Mouse (Mus musculus) kidney, adult 2 months (tissue): ENCODE measurements around the gene Wdr49. TPM values are rescaled to one million over a fixed set of nuclear protein-coding genes. Genes with fewer than 3 reads are reported as not detected.
"Not testable (repeated sequence)": the region's sequence is repeated elsewhere in the genome, so short reads cannot be mapped to it uniquely, and the experiment has no call there.

Experiments used
- DNase-seq: peaks from one replicate; pipeline ENCODE4 v3.0.0; 2021
- H3K27ac ChIP-seq: fragments of 200-500 bp; 2 replicates; pipeline ENCODE4 v1.5.1; 2012; ENCODE audit warnings: low read depth, low read length, control low read depth, inconsistent platforms; ENCODE audit not compliant: insufficient read depth
- H3K27me3 ChIP-seq: fragments of 200-500 bp; replicated peaks from 2 replicates; pipeline ENCODE4 v1.6.1; 2012; ENCODE audit warnings: mild to moderate bottlenecking, moderate library complexity, low read length, inconsistent platforms; ENCODE audit not compliant: control insufficient read depth, insufficient read depth
- H3K36me3 ChIP-seq: fragments of 200-500 bp; 2 replicates; pipeline ENCODE4 v1.6.1; 2012; ENCODE audit warnings: mild to moderate bottlenecking, moderate library complexity, low read length, inconsistent platforms; ENCODE audit not compliant: control insufficient read depth, insufficient read depth
- H3K4me1 ChIP-seq: fragments of 200-500 bp; 2 replicates; pipeline ENCODE4 v1.6.1; 2011; ENCODE audit warnings: low read length; ENCODE audit not compliant: control insufficient read depth, insufficient read depth
- H3K4me3 ChIP-seq: fragments of 200-500 bp; 2 replicates; pipeline ENCODE4 v1.5.1; 2011; ENCODE audit warnings: mild to moderate bottlenecking, low read depth, low read length, control low read depth; ENCODE audit not compliant: insufficient read depth
- CTCF ChIP-seq: fragments of 200-500 bp; conservative IDR thresholded peaks from 2 replicates; pipeline ENCODE4 v1.5.1; 2011; ENCODE audit warnings: low read depth, mild to moderate bottlenecking, control low read depth, low read length, moderate library complexity, mixed read lengths; ENCODE audit not compliant: insufficient read depth, insufficient read length
- POLR2A ChIP-seq: fragments of 200-500 bp; IDR thresholded peaks from one replicate; pipeline ENCODE4 v1.6.1; 2011; ENCODE audit warnings: low read depth, low read length, control low read depth
- WGBS: fragments of 180-500 bp; shearing (Covaris S2); methylation state at CpG from one replicate; pipeline ENCODE4 v1.1.7; 2018; 5-methylcytosine and 5-hydroxymethylcytosine counted together
- polyA plus RNA-seq: library from polyadenylated mRNA; depleted of rRNA; stranded (reverse); fragments of >200 nt; gene quantifications from 2 replicates; pipeline ENCODE4 v1.2.3, GENCODE M21; 2012

Gene Wdr49
- polyA plus RNA-seq, 1 experiment, result not detected

- Histone ChIP-seq H3K27me3 (no peaks in the 10 kb centered on the region), H3K4me3 (no peak overlapping the region), H3K36me3 (no peaks in the 10 kb centered on the region), H3K4me1 (no peaks in the 10 kb centered on the region; the same call in 1 of the 2 replicates), H3K27ac (no peak overlapping the region)
- 90% methylated on average over 2 of the region's 2 CpGs for WGBS
- no peak for DNase-seq
- TF ChIP-seq CTCF, result no peak
- no peak for TF ChIP-seq POLR2A
Observed at GRCm38 (mm10) chr3:75301072-75301471, 180.9 kb downstream of the Wdr49 start.

- H3K36me3 ChIP-seq, H3K4me3 ChIP-seq, DNase-seq, H3K27me3 ChIP-seq, H3K4me1 ChIP-seq, H3K27ac ChIP-seq: not testable (repeated sequence)
- 81% methylated on average over 1 of the region's 1 CpGs for whole genome bisulfite sequencing
Observed at GRCm38 (mm10) chr3:75299464-75299863, 182.5 kb downstream of the Wdr49 start.

GRCm38 (mm10) chr3:75297758-75298111 is 184.2 kb downstream of the Wdr49 start:
- DNase-seq, result no peak
- no peaks in the 10 kb centered on the region for H3K4me1 ChIP-seq
- TF ChIP-seq POLR2A (no peak), CTCF (no peak)
- no peak overlapping the region for H3K27ac ChIP-seq
- H3K4me3 ChIP-seq, result no peak overlapping the region
- H3K27me3 ChIP-seq, result no peaks in the 10 kb centered on the region
- WGBS, result 39% methylated on average over 3 of the region's 3 CpGs
- H3K36me3 ChIP-seq, result no peaks in the 10 kb centered on the region

GRCm38 (mm10) chr3:75297026-75297757 is 184.8 kb downstream of the Wdr49 start:
- H3K4me1 ChIP-seq, result no peaks in the 10 kb centered on the region
- H3K27ac ChIP-seq, result no peak overlapping the region
- H3K36me3 ChIP-seq, result no peaks in the 10 kb centered on the region
- no peak for DNase-seq
- WGBS, result 55% methylated on average over 2 of the region's 2 CpGs
- no peaks in the 10 kb centered on the region for H3K27me3 ChIP-seq
- TF ChIP-seq POLR2A (no peak), CTCF (no peak)
- H3K4me3 ChIP-seq, result no peak overlapping the region

- TF ChIP-seq CTCF (no peak), POLR2A (no peak)
- DNase-seq, result no peak
- Histone ChIP-seq H3K4me3 (no peak overlapping the region), H3K27ac (no peak overlapping the region), H3K4me1 (no peaks in the 10 kb centered on the region), H3K36me3 (no peaks in the 10 kb centered on the region), H3K27me3 (no peaks in the 10 kb centered on the region)
- 89% methylated on average over 2 of the region's 2 CpGs for WGBS
Observed at GRCm38 (mm10) chr3:75293243-75293642, 188.7 kb downstream of the Wdr49 start.

- Histone ChIP-seq H3K27ac (no peak overlapping the region), H3K4me1 (no peaks in the 10 kb centered on the region), H3K4me3 (no peak overlapping the region), H3K27me3 (no peaks in the 10 kb centered on the region), H3K36me3 (no peaks in the 10 kb centered on the region)
- WGBS, result 73% methylated on average over 4 of the region's 4 CpGs
- DNase-seq, result no peak
- no peak for TF ChIP-seq POLR2A
- TF ChIP-seq CTCF, result no peak
Observed at GRCm38 (mm10) chr3:75277455-75277854, 204.5 kb downstream of the Wdr49 start.

GRCm38 (mm10) chr3:75276522-75276921 is 205.4 kb downstream of the Wdr49 start:
- TF ChIP-seq POLR2A (no peak), CTCF (no peak)
- no peaks in the 10 kb centered on the region for H3K4me1 ChIP-seq
- no peak for DNase-seq
- H3K4me3 ChIP-seq, result no peak overlapping the region
- H3K27me3 ChIP-seq, result no peaks in the 10 kb centered on the region
- H3K27ac ChIP-seq, result no peak overlapping the region
- no peaks in the 10 kb centered on the region for H3K36me3 ChIP-seq
- WGBS, result 90% methylated on average over 3 of the region's 3 CpGs
